Mouse (Mus musculus) A20 (cell line): ENCODE data around the gene Serpina3a.

Experiments
- DNase-seq: peaks from one replicate; pipeline ENCODE4 v3.0.0-alpha.2; 2011; ENCODE audit warnings: low read depth, low spot score

Serpina3a gene

GRCm38 (mm10) chr12:104142427-104142826 is 29.9 kb downstream of the Serpina3a start:
- no peak for DNase-seq

GRCm38 (mm10) chr12:104143286-104143685 is 30.8 kb downstream of the Serpina3a start:
- DNase-seq = no peak

GRCm38 (mm10) chr12:104145571-104145970 is 33.0 kb downstream of the Serpina3a start:
- no peak for DNase-seq

GRCm38 (mm10) chr12:104151989-104152388 is 39.5 kb downstream of the Serpina3a start:
- no peak for DNase-seq

GRCm38 (mm10) chr12:104153041-104153645 is 40.6 kb downstream of the Serpina3a start:
- no peak for DNase-seq

GRCm38 (mm10) chr12:104153656-104154055 is 41.1 kb downstream of the Serpina3a start, which contains the start of gene Serpina3c:
Serpina3c (minus strand) TSS chr12:104153870.
- DNase-seq = no peak
